Mouse (Mus musculus): ENCODE measurements around the gene Vps26c. TPM values are rescaled to one million over a fixed set of nuclear protein-coding genes. Genes with fewer than 3 reads are reported as not detected.

The Vps26c gene
- 100 to 1,000 TPM in 6 of 26 experiments, 10 to 100 TPM in 20; 21.2 to 142 (median 55.7) TPM for total RNA-seq (2018; cell fraction: chromatin; rRNA removed)
- 10 to 100 TPM; 36.1 to 82.0 (median 68.2) TPM for total RNA-seq (2018; cell fraction: cytosol; rRNA removed)
- 100 to 1,000 TPM in 1 of 26 experiments, 10 to 100 TPM in 25; 20.1 to 108 (median 38.4) TPM for total RNA-seq (2018; cell fraction: nucleus; rRNA removed)
- 45.9 to 89.1 TPM (median 67.2 TPM) in 3 replicates for polyA plus RNA-seq (2018)

- Histone ChIP-seq H3K27ac (peak within 1 kb of the TSS; percentile 90), H3K36me3 (ENCODE audit: inconsistent target) (no peaks in the 10 kb centered on the region), H3K4me3 (ENCODE audit: inconsistent target) (peak within 1 kb of the TSS; percentile 93), H3K79me2 (ENCODE audit: inconsistent target) (peaks cover 44% of the 10 kb centered on the region)
- under 1% methylated on average over 56 of the region's 93 CpGs for WGBS (ENCODE audit: missing documents)
Observed at GRCm38 (mm10) chr16:94526344-94527151, at the start of gene Vps26c. TSS of gene Vps26c (minus strand) at chr16:94526830.

DNA sequence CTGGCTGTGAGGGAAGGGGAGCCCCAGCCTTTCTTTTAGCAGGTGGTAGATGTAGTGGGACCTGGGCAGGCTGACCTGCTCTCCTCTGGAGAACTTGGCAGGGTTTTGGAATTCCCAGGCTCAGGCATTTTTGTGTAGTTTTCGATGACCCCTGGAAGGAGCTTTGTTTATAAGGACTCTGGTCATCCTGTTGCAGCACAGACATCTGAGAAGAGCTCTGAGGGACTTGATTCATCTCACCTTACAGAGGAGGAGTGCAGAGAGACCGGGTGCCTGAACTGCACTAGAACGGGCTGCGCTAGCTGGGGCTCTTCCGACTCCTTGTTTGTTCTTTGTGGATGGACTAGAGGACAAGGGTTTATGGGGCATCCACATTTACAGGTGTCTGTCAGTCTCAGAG lies 49.1 kb upstream of the Vps26c start:
- Histone ChIP-seq H3K4me3 (ENCODE audit: inconsistent target) (no peak overlapping the region), H3K79me2 (ENCODE audit: inconsistent target) (peaks cover 99% of the 10 kb centered on the region), H3K27ac (no peak overlapping the region), H3K36me3 (ENCODE audit: inconsistent target) (no peaks in the 10 kb centered on the region)
- WGBS (ENCODE audit: missing documents), result 89% methylated on average over 5 of the region's 5 CpGs

- Histone ChIP-seq H3K79me2 (ENCODE audit: inconsistent target) (peaks cover 89% of the 10 kb centered on the region), H3K4me3 (ENCODE audit: inconsistent target) (no peak overlapping the region), H3K27ac (peak overlapping the region; percentile 35), H3K36me3 (ENCODE audit: inconsistent target) (no peaks in the 10 kb centered on the region)
Observed at GRCm38 (mm10) chr16:94574718-94575094, 48.1 kb upstream of the Vps26c start.

DNA sequence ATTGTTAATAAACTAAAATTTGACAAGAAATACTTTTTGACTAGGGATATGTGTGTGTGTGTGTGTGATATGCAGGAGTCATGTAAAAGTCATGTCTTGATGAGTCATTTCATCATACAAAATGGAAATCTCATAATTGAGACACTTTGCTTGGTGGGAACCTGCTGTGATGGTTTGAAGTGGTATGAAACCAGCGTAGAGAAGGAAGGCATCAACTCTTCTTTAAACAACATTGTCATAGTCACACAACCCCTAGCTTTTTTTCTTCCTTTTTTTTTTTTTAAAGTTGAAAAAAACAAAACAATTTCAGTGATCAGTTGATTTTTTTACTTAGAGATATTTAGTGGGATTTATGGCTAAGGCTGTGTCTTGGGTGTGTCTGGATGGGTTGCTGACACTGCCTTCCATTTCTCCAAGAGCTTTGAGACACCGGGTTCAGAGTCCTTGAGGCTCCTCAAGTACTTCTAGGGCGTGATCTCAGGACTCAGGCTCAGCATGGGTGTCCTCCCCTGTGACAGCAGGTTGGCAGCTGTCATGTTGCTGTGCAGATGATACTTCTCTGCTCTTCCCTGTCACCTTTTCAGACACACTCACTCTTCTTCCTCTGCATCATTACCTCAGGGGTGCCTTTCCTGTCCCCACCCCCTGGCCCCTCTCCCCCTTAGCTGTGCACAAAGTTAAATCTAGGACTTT lies 47.5 kb upstream of the Vps26c start:
- peak overlapping the region; percentile 35 for H3K27ac ChIP-seq
- H3K36me3 ChIP-seq (ENCODE audit: inconsistent target), result no peaks in the 10 kb centered on the region
- H3K79me2 ChIP-seq (ENCODE audit: inconsistent target), result peaks cover 83% of the 10 kb centered on the region
- H3K4me3 ChIP-seq (ENCODE audit: inconsistent target), result no peak overlapping the region
- 60% methylated on average over 3 of the region's 3 CpGs for WGBS (ENCODE audit: missing documents)

DNA sequence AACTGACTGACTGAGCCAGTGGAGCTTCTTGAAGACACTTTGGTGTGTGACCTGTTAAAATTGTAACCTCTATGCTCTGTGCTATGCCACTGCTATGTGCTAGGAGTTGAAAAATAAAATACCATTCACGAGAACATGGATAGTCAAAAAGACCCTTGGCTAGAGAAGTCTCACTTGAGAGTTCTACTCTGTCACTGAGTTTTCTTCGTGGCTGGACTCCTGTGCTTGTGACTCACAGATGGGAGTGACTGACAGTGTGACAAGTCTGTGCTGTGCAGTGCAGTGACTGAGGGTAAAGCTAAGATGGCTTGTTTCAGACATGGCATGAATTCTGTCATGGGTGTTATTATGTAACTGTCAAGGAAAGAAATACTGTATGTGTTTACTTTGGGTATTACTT lies 45.8 kb upstream of the Vps26c start:
- H3K4me3 ChIP-seq (ENCODE audit: inconsistent target), result no peak overlapping the region
- H3K36me3 ChIP-seq (ENCODE audit: inconsistent target), result no peaks in the 10 kb centered on the region
- peak overlapping the region; percentile 73 for H3K27ac ChIP-seq
- WGBS (ENCODE audit: missing documents), result 25% methylated on average over 2 of the region's 2 CpGs
- peaks cover 66% of the 10 kb centered on the region for H3K79me2 ChIP-seq (ENCODE audit: inconsistent target)

- Histone ChIP-seq H3K79me2 (ENCODE audit: inconsistent target) (peaks cover 55% of the 10 kb centered on the region), H3K36me3 (ENCODE audit: inconsistent target) (no peaks in the 10 kb centered on the region), H3K27ac (peak overlapping the region; percentile 73), H3K4me3 (ENCODE audit: inconsistent target) (peak overlapping the region; percentile 66)
- WGBS (ENCODE audit: missing documents), result 16% methylated on average over 9 of the region's 10 CpGs
Observed at GRCm38 (mm10) chr16:94571111-94571993, 44.7 kb upstream of the Vps26c start.

DNA sequence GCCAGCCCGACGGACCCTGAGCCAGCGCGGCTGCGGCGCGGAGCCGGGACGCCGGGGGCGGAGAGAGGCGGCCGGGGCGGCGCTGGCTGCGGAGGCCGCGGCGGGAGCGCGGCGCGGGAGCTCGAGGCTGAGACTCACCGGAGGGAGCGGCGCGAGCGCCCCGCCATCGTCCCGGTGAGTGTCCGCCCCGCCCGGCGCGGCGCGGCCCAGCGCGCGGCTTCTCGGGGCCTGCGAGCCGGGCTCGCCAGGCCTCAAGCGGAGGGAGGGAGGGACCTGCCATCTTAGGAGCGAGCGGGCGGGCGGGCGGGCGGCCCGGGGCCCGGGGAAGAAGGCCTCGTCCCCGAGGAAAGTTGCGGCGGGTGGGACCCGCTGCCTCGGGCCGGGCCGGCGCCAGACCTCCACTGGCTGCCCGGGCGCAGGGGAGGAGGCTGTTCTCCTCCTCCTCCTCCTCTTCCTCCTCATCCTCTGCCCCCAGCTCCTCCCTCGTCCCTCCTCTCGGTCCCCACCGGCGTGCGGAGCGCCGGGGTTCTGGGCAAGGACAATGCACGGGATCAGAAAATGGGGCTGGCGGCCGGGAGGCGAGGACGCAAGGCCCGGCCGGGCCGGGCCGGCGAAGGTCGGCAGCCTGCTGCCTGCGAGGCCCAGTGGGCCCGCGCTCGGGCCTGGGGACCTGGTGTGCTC lies 43.9 kb upstream of the Vps26c start:
- WGBS (ENCODE audit: missing documents), result under 1% methylated on average over 63 of the region's 88 CpGs
- Histone ChIP-seq H3K36me3 (ENCODE audit: inconsistent target) (no peaks in the 10 kb centered on the region), H3K4me3 (ENCODE audit: inconsistent target) (peak overlapping the region; percentile 66), H3K79me2 (ENCODE audit: inconsistent target) (peaks cover 47% of the 10 kb centered on the region), H3K27ac (peak overlapping the region; percentile 73; the same call in 1 of the 2 replicates)

GRCm38 (mm10) chr16:94569229-94570176 lies 42.9 kb upstream of the Vps26c start, which contains the start of gene Dyrk1a:
TSS of gene Dyrk1a (plus strand) at chr16:94570010.
- Histone ChIP-seq H3K27ac (peak within 1 kb of the TSS; percentile 76), H3K79me2 (ENCODE audit: inconsistent target) (peaks cover 37% of the 10 kb centered on the region), H3K4me3 (ENCODE audit: inconsistent target) (peak within 1 kb of the TSS; percentile 66), H3K36me3 (ENCODE audit: inconsistent target) (no peaks in the 10 kb centered on the region)
- WGBS (ENCODE audit: missing documents), result under 1% methylated on average over 110 of the region's 133 CpGs

DNA sequence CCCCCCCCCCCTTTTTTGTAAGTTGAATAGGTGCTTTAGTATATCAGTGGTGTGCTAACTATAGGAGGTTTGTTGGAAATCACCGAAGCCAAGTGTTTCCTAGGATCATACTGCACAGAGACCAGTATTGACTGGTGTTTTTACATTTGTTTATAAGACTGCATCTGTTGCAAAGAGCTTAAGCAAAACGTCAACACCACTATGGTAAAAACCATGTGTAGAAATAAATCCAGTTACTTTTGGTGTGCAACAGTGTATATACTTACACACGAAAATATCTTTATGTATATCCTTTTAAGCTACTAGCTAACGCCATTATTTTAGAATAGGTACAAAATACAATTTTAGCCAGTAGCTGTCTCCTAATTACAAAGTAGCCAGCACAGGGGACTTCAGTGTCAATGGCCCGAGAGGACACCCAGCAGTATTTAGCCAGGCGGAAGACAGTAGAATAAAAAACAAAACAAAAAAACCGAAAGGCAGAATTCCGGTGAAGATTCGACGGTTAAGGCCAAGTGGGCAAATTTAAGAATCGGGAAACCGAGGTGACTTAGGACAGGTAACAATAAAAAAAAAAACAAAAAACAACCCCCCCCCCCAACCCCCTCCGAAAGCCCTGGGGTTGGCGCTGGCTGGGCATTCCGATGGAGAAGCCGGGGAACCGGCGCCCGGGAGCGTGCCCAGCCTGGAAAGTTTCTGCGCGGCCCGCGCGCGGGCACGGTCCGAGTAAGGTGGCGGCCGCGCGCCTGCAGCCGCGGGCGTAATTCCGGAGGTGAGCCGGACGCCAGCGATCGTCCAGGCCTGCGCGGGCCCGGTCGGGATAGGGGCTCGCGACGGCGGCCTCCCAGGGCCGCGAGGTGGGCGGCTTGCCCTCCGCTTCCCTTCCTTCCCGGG lies 42.0 kb upstream of the Vps26c start:
- Histone ChIP-seq H3K79me2 (ENCODE audit: inconsistent target) (peaks cover 27% of the 10 kb centered on the region), H3K27ac (peak overlapping the region; percentile 76), H3K36me3 (ENCODE audit: inconsistent target) (no peaks in the 10 kb centered on the region), H3K4me3 (ENCODE audit: inconsistent target) (peak overlapping the region; percentile 43)
- 2% methylated on average over 28 of the region's 53 CpGs for WGBS (ENCODE audit: missing documents)

DNA sequence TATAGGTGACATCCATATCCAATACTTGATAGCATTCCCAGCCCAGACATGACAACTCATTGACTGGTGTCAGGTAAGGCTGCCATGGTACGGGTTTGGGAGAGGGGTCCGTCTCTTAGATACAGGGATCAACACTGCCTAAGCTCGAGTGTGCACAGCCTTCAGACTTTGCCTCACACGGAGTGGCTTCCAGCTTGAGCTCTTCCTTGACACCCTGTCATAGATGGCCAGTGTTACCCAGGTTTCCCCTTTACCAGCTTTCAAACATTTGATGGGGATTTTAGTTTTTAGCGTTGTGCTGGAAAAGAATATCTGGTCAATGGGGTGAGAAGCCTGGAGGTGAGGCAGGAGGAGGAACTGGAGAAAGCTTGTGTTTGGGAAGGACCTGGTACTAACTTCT lies 41.1 kb upstream of the Vps26c start:
- Histone ChIP-seq H3K36me3 (ENCODE audit: inconsistent target) (no peaks in the 10 kb centered on the region), H3K27ac (no peak overlapping the region), H3K79me2 (ENCODE audit: inconsistent target) (peaks cover 19% of the 10 kb centered on the region), H3K4me3 (ENCODE audit: inconsistent target) (no peak overlapping the region)
- 76% methylated on average over 5 of the region's 5 CpGs for WGBS (ENCODE audit: missing documents)

- 88% methylated on average over 11 of the region's 11 CpGs for WGBS (ENCODE audit: missing documents)
- H3K79me2 ChIP-seq (ENCODE audit: inconsistent target), result peaks cover 12% of the 10 kb centered on the region
- no peaks in the 10 kb centered on the region for H3K36me3 ChIP-seq (ENCODE audit: inconsistent target)
- H3K27ac ChIP-seq, result no peak overlapping the region
- H3K4me3 ChIP-seq (ENCODE audit: inconsistent target), result no peak overlapping the region
Observed at GRCm38 (mm10) chr16:94566834-94567585, 40.4 kb upstream of the Vps26c start.

- Histone ChIP-seq H3K27ac (no peak overlapping the region), H3K36me3 (ENCODE audit: inconsistent target) (no peaks in the 10 kb centered on the region), H3K79me2 (ENCODE audit: inconsistent target) (peaks cover 3% of the 10 kb centered on the region), H3K4me3 (ENCODE audit: inconsistent target) (no peak overlapping the region)
- 38% methylated on average over 8 of the region's 8 CpGs for WGBS (ENCODE audit: missing documents)
Observed at GRCm38 (mm10) chr16:94566124-94566523, 39.5 kb upstream of the Vps26c start.
